Mouse (Mus musculus) embryonic facial prominence, embryonic 11.5 days (tissue): ENCODE data around the gene Stx8. TPM values are rescaled to one million over a fixed set of nuclear protein-coding genes. Genes with fewer than 3 reads are reported as not detected.

Source experiments
- ATAC-seq: fragments of 200-750 bp; cut with Nextera tagmentation; replicated peaks from 2 replicates; pipeline ENCODE4 v1.8.0; 2017; ENCODE audit warnings: low read depth; ENCODE audit not compliant: insufficient number of reproducible peaks, low FRiP score, low TSS enrichment
- DNase-seq: peaks from one replicate; pipeline ENCODE4 v3.0.0-alpha.2; 2015; ENCODE audit warnings: low spot score
- H3K27ac ChIP-seq: fragments of 300-500 bp; sonication (generic); replicated peaks from 2 replicates; pipeline ENCODE4 v1.5.1; 2014; ENCODE audit warnings: mild to moderate bottlenecking, low read depth, low read length, control low read depth
- H3K27me3 ChIP-seq: fragments of 300-500 bp; sonication (generic); 2 replicates; pipeline ENCODE4 v1.6.1; 2014; ENCODE audit warnings: mild to moderate bottlenecking, low read length, moderate library complexity, mixed read lengths; ENCODE audit not compliant: control insufficient read depth, insufficient read depth
- H3K36me3 ChIP-seq: fragments of 300-500 bp; sonication (generic); replicated peaks from 2 replicates; pipeline ENCODE4 v1.6.1; 2014; ENCODE audit warnings: low read depth, mild to moderate bottlenecking, low read length, moderate library complexity, mixed read lengths; ENCODE audit not compliant: control insufficient read depth, insufficient read depth
- H3K4me1 ChIP-seq: fragments of 300-500 bp; sonication (generic); 2 replicates; pipeline ENCODE4 v1.6.1; 2014; ENCODE audit warnings: low read length, mixed read lengths; ENCODE audit not compliant: control insufficient read depth, insufficient read depth
- H3K4me2 ChIP-seq: fragments of 300-500 bp; sonication (generic); 2 replicates; pipeline ENCODE4 v1.6.1; 2014; ENCODE audit warnings: low read depth, mild to moderate bottlenecking, control low read depth, low read length, moderate library complexity
- H3K4me3 ChIP-seq: fragments of 300-500 bp; sonication (generic); 2 replicates; pipeline ENCODE4 v1.5.1; 2014; ENCODE audit warnings: low read depth, low read length, control low read depth
- H3K9ac ChIP-seq: fragments of 300-500 bp; sonication (generic); replicated peaks from 2 replicates; pipeline ENCODE4 v1.6.1; 2014; ENCODE audit warnings: mild to moderate bottlenecking, control low read depth, low read length
- H3K9me3 ChIP-seq: fragments of 300-500 bp; sonication (generic); replicated peaks from 2 replicates; pipeline ENCODE4 v1.6.1; 2016; ENCODE audit warnings: mild to moderate bottlenecking, low read length, inconsistent platforms, mixed read lengths; ENCODE audit not compliant: control insufficient read depth
- WGBS: fragments of 180-500 bp; shearing (Covaris S2); extraction: QIAGEN DNeasy Blood & Tissue Kit; methylation state at CpG from one replicate; pipeline ENCODE4 v1.1.7; 2014; 5-methylcytosine and 5-hydroxymethylcytosine counted together
- polyA plus RNA-seq: library from polyadenylated mRNA; unstranded; fragments of >200 nt; fragmentation: Nextera tagmentation; extraction: Ambion mirVana; gene quantifications from 2 replicates; pipeline ENCODE4 v1.2.1, GENCODE M21; 2014

Stx8 gene
- polyA plus RNA-seq, 1 experiment from 2014 or later, result 60.9 TPM

- WGBS, result 93% methylated on average over 5 of the region's 5 CpGs
- Histone ChIP-seq H3K9me3 (no peaks in the 10 kb centered on the region), H3K27me3 (peaks cover 18% of the 10 kb centered on the region), H3K4me1 (no peaks in the 10 kb centered on the region; the same call in 1 of the 2 replicates), H3K27ac (no peak overlapping the region), H3K4me2 (no peak overlapping the region), H3K9ac (no peak overlapping the region), H3K4me3 (no peak overlapping the region), H3K36me3 (no peaks in the 10 kb centered on the region)
- no peak for ATAC-seq
- no peak for DNase-seq
Observed at GRCm38 (mm10) chr11:67923720-67924119, 42.3 kb upstream of the Stx8 start.

DNA sequence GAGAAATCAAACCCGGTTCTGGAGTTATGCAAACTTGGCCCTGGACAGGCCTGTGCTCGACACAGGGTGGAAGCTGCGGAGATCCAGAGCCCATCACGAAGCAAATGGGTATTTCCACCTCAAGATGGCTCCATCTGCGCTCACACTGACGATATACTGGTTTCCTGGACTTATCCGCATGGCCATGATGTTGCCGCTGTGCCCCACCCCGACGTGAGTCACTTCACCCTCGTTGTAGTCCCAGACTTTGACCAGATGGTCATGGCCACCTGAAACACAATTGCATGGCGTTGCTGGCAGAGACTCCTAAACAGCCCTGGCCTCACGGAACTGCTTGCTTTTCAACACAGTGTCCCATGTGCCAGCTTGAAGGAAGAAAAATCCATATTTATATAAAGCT is 41.0 kb upstream of the Stx8 start:
- H3K27me3 ChIP-seq, result peaks cover 18% of the 10 kb centered on the region
- ATAC-seq, result no peak
- no peak overlapping the region for H3K27ac ChIP-seq
- no peaks in the 10 kb centered on the region for H3K9me3 ChIP-seq
- WGBS, result 88% methylated on average over 13 of the region's 13 CpGs
- DNase-seq, result no peak
- H3K4me2 ChIP-seq, result no peak overlapping the region
- H3K9ac ChIP-seq, result no peak overlapping the region
- H3K4me1 ChIP-seq, result no peaks in the 10 kb centered on the region; the same call in 1 of the 2 replicates
- no peak overlapping the region for H3K4me3 ChIP-seq
- no peaks in the 10 kb centered on the region for H3K36me3 ChIP-seq

DNA sequence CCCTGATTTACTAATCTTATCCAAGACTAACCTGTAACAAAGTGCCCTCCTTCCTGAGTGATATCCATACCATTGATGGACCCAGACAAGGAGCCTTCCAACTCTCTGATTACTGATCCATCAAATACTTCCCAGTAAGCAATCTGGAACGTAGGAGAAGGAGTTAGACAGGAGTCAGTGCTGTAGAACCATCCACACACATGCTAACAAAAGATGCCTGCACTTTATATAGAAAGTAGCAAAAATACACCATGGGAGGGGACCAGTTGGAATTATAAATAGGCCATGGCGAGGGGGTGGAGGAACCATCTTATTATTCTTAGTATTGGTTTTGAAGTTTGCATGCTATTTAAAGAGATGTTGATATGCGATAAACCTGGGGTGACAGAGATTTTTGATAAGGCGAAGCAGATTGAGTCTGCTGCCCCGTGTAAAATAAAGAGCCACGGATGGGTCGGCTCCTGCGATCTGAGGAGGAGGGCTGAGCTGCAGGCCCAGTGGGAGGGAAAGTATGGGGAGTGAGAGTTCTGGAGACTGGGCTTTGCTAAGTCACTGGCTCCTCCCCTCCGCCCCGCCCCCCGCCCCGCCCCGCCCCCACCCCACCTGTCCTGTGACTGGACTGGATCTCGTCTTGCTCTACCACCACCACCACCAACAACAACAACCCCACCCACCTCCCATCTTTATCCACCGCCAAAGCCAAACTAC is 39.5 kb upstream of the Stx8 start:
- no peaks in the 10 kb centered on the region for H3K9me3 ChIP-seq
- H3K4me2 ChIP-seq, result no peak overlapping the region
- H3K36me3 ChIP-seq, result no peaks in the 10 kb centered on the region
- ATAC-seq, result no peak
- no peaks in the 10 kb centered on the region for H3K4me1 ChIP-seq
- no peak overlapping the region for H3K9ac ChIP-seq
- no peak overlapping the region for H3K4me3 ChIP-seq
- H3K27me3 ChIP-seq, result peaks cover 6% of the 10 kb centered on the region
- no peak overlapping the region for H3K27ac ChIP-seq
- DNase-seq, result no peak
- 14% methylated on average over 15 of the region's 15 CpGs for WGBS

- H3K4me3 ChIP-seq, result no peak overlapping the region
- H3K9ac ChIP-seq, result no peak overlapping the region
- no peak for ATAC-seq
- H3K27me3 ChIP-seq, result no peaks in the 10 kb centered on the region
- 94% methylated on average over 3 of the region's 3 CpGs for WGBS
- H3K4me1 ChIP-seq, result no peaks in the 10 kb centered on the region
- H3K4me2 ChIP-seq, result no peak overlapping the region
- no peak for DNase-seq
- H3K9me3 ChIP-seq, result no peaks in the 10 kb centered on the region
- no peak overlapping the region for H3K27ac ChIP-seq
- no peaks in the 10 kb centered on the region for H3K36me3 ChIP-seq
Observed at GRCm38 (mm10) chr11:67932156-67932555, 33.8 kb upstream of the Stx8 start.

DNA sequence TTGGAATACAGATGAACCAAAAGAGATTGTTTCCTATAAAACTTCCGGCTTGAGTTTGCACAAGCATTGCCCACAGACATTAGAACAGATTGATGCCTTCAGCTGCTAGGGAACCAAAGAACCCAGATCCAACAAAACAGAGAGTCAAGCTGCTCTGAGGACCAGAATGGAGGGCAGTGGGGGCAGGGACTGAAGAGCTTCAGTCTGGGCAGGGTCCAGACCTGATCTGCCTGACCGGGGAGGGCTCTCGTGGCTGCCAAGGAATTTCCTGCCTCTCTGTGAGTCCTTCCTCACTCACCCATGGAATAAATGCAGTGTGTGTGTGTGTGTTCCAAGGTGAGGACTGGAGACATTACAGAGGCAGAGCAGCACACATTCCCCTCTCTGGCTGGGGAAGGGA is 17.8 kb upstream of the Stx8 start:
- WGBS, result 46% methylated on average over 3 of the region's 3 CpGs
- H3K27me3 ChIP-seq, result no peaks in the 10 kb centered on the region
- no peaks in the 10 kb centered on the region for H3K4me1 ChIP-seq
- H3K27ac ChIP-seq, result no peak overlapping the region
- H3K4me2 ChIP-seq, result no peak overlapping the region
- no peaks in the 10 kb centered on the region for H3K36me3 ChIP-seq
- no peak overlapping the region for H3K4me3 ChIP-seq
- no peaks in the 10 kb centered on the region for H3K9me3 ChIP-seq
- H3K9ac ChIP-seq, result no peak overlapping the region
- ATAC-seq (no peak), DNase-seq (no peak)

DNA sequence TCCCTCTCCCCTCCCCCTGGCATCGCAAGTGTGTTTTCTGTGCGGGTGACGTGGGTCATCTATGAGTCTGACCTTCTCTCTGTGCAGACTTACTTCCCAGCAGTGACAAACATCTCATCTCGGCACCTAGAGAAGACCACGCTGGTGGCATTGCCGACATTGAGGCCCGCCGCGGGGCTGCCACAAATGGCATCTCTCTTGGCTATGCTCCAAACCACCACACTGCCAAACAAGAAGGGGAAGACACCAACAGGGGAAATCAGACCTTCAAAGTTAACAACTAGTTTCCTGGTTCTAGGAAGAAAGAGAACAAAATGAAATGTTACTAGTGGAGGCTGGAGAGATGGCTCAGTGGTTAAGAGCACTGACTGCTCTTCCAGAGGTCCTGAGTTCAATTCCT is 16.5 kb upstream of the Stx8 start:
- Histone ChIP-seq H3K4me2 (no peak overlapping the region), H3K9ac (no peak overlapping the region), H3K4me1 (no peaks in the 10 kb centered on the region), H3K36me3 (no peaks in the 10 kb centered on the region), H3K4me3 (no peak overlapping the region), H3K9me3 (no peaks in the 10 kb centered on the region), H3K27ac (no peak overlapping the region), H3K27me3 (no peaks in the 10 kb centered on the region)
- WGBS, result 90% methylated on average over 9 of the region's 9 CpGs
- DNase-seq, result no peak
- ATAC-seq, result no peak

- no peaks in the 10 kb centered on the region for H3K4me1 ChIP-seq
- no peaks in the 10 kb centered on the region for H3K36me3 ChIP-seq
- H3K27ac ChIP-seq, result no peak overlapping the region
- no peak overlapping the region for H3K4me2 ChIP-seq
- H3K9ac ChIP-seq, result no peak overlapping the region
- DNase-seq, result no peak
- ATAC-seq, result no peak
- WGBS, result 83% methylated on average over 5 of the region's 5 CpGs
- no peaks in the 10 kb centered on the region for H3K9me3 ChIP-seq
- H3K4me3 ChIP-seq, result no peak overlapping the region
- no peaks in the 10 kb centered on the region for H3K27me3 ChIP-seq
Observed at GRCm38 (mm10) chr11:67953604-67954003, 12.4 kb upstream of the Stx8 start.

GRCm38 (mm10) chr11:67954413-67954812 is 11.6 kb upstream of the Stx8 start:
- ATAC-seq (no peak), DNase-seq (no peak)
- H3K4me1 ChIP-seq, result no peaks in the 10 kb centered on the region
- H3K36me3 ChIP-seq, result no peaks in the 10 kb centered on the region
- WGBS, result 89% methylated on average over 6 of the region's 6 CpGs
- no peaks in the 10 kb centered on the region for H3K27me3 ChIP-seq
- H3K4me2 ChIP-seq, result no peak overlapping the region
- H3K4me3 ChIP-seq, result no peak overlapping the region
- H3K9ac ChIP-seq, result no peak overlapping the region
- no peaks in the 10 kb centered on the region for H3K9me3 ChIP-seq
- no peak overlapping the region for H3K27ac ChIP-seq
